8 mouse cellular contexts compared by ENCODE assay signal in the genomic region with DNA sequence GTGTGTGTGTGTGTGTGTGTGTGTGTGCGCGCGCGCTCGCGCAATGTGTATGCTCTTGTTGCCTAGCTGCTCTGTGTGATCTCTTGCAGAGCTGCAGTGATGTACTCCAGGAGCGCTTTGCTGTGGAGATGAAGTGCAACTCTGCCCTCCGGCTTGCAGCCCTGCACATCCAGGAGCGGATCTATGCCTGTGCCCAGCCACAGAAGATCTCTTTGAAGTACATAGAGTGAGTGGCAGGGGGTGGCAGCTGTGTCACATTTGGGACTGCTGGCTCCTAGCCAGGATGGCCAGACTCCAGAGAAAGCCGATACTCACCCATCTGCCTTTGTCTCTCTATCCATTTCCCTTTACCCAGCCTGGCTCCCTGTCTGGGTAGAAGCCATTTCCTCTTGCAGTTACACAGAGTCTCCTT. TPM values are rescaled to one million over a fixed set of nuclear protein-coding genes. Genes with fewer than 3 reads are reported as not detected.
DNase-seq lines count a peak whose midpoint lies in the region; ATAC-seq and TF ChIP-seq lines count a peak whose summit lies in the region.

No protein-coding gene starts in this region.

- no peaks in the 10 kb centered on the region for H3K36me3 ChIP-seq in forebrain, postnatal 0 days (ENCODE audit: insufficient read depth)
- H3K36me3 ChIP-seq in stomach, embryonic 16.5 days (ENCODE audit: control insufficient read depth, insufficient read depth, low read length): no peaks in the 10 kb centered on the region

- H3K4me1 ChIP-seq in forebrain, postnatal 0 days (ENCODE audit: insufficient read depth): 0 out of 2 replicates have a peak, but pooled peaks cover 3% of the 10 kb centered on the region
- H3K4me1 ChIP-seq in stomach, embryonic 16.5 days (ENCODE audit: control insufficient read depth, insufficient read depth, low read length): no peaks in the 10 kb centered on the region

- H3K27me3 ChIP-seq in forebrain, postnatal 0 days (ENCODE audit: insufficient read depth, low read length): no peaks in the 10 kb centered on the region
- H3K27me3 ChIP-seq in stomach, embryonic 16.5 days (ENCODE audit: control insufficient read depth, insufficient read depth, low read length): no peaks in the 10 kb centered on the region

- no peak overlapping the region for H3K9ac ChIP-seq in forebrain, postnatal 0 days
- H3K9ac ChIP-seq in stomach, embryonic 16.5 days (ENCODE audit: low read length): no peak overlapping the region

- WGBS in forebrain, postnatal 0 days: 47% methylated on average over 10 of the region's 10 CpGs
- 61% methylated on average over 10 of the region's 10 CpGs for WGBS in stomach, embryonic 16.5 days

- H3K4me2 ChIP-seq in forebrain, postnatal 0 days (ENCODE audit: low read depth): no peak overlapping the region
- no peak overlapping the region for H3K4me2 ChIP-seq in stomach, embryonic 16.5 days (ENCODE audit: low read depth, low read length)

- H3K27ac ChIP-seq in forebrain, postnatal 0 days (ENCODE audit: low read depth, low read length): peak overlapping the region; percentile 23; the same call in 1 of the 2 replicates
- H3K27ac ChIP-seq in stomach, embryonic 16.5 days (ENCODE audit: low read length): no peak overlapping the region

- no peaks in the 10 kb centered on the region for H3K9me3 ChIP-seq in forebrain, postnatal 0 days (ENCODE audit: low read length)
- H3K9me3 ChIP-seq in stomach, embryonic 16.5 days (replicated peaks; ENCODE audit: control insufficient read depth, low read length): no peaks in the 10 kb centered on the region

- no peak for TF ChIP-seq POLR2A in brain, embryonic 14.5 days (IDR thresholded peaks at IDR 0.05; ENCODE audit: borderline replicate concordance, extremely low read depth, insufficient read depth, insufficient read length, poor library complexity, severe bottlenecking)

- peak; percentile 95 for ATAC-seq in forebrain, postnatal 0 days
- ATAC-seq in stomach, embryonic 16.5 days (ENCODE audit: insufficient read depth, low FRiP score): peak; percentile 80
- no peak for ATAC-seq in megakaryocyte, adult 5-6 weeks (ENCODE audit: poor library complexity, severe bottlenecking)

- no peak overlapping the region for H3K4me3 ChIP-seq in forebrain, postnatal 0 days (ENCODE audit: low read depth, low read length)
- H3K4me3 ChIP-seq in stomach, embryonic 16.5 days (replicated peaks; ENCODE audit: low read length): no peak overlapping the region

- peak; percentile 17 for DNase-seq in kidney, adult 11 months
- DNase-seq in kidney, adult 18-20 months: no peak
- DNase-seq in brain, embryonic 14.5 days (ENCODE audit: low read depth): peak; percentile 88
- DNase-seq in forebrain, postnatal 0 days: peak; percentile 80
- peak; percentile 45 to 75 for DNase-seq in layer of hippocampus, adult 18-20 months (ENCODE audit: low spot score in 2 of 2)
- no peak for DNase-seq in urinary bladder, postnatal 36 days (ENCODE audit: low spot score in 2 of 2)

- no peak for TF ChIP-seq CTCF in brain, embryonic 14.5 days (IDR thresholded peaks at IDR 0.05; ENCODE audit: borderline replicate concordance, extremely low read depth, insufficient read depth, insufficient read length)
- TF ChIP-seq CTCF in forebrain, postnatal 0 days (IDR thresholded peaks at IDR 0.05; ENCODE audit: low read depth): no peak

RNA-seq across cellular contexts. Expression of a gene that starts 25.9 kb away (rescaled TPM):
- polyA plus RNA-seq in brain, embryonic 14.5 days (2012; rRNA removed): 11.8 and 13.6 TPM in 2 replicates
- 16.6 and 18.3 TPM in 2 replicates for total RNA-seq in forebrain, postnatal 0 days (2014; rRNA removed)
- 16.9 and 23.8 TPM in 2 replicates for polyA plus RNA-seq in forebrain, postnatal 0 days (2015; fragmentation: Nextera tagmentation; extraction: Ambion mirVana)
- 10 to 100 TPM; 15.6 to 15.9 TPM for total RNA-seq in layer of hippocampus, adult 18-20 months (2021)
- 14.0 and 14.8 TPM in 2 replicates for polyA plus RNA-seq in stomach, embryonic 16.5 days (2015; fragmentation: Nextera tagmentation; extraction: Ambion mirVana)
- total RNA-seq in megakaryocyte, adult 5-6 weeks (2015): 5.8 and 11.3 TPM in 2 replicates
- 15.9 and 16.2 TPM in 2 replicates for total RNA-seq in megakaryocyte, adult 5-6 weeks (2017)

Comparison
In these comparisons a context has a peak if more than half of its experiments do, and no peak if none do; other contexts are left out.
1. DNase-seq: peak in kidney, adult 11 months (single experiment), brain, embryonic 14.5 days (single experiment), forebrain, postnatal 0 days (single experiment) and layer of hippocampus, adult 18-20 months (2 of 2); none in kidney, adult 18-20 months (single experiment) and urinary bladder, postnatal 36 days (0 of 2).